Mouse (Mus musculus): ENCODE data around the gene S1pr4.

S1pr4 gene

DNA sequence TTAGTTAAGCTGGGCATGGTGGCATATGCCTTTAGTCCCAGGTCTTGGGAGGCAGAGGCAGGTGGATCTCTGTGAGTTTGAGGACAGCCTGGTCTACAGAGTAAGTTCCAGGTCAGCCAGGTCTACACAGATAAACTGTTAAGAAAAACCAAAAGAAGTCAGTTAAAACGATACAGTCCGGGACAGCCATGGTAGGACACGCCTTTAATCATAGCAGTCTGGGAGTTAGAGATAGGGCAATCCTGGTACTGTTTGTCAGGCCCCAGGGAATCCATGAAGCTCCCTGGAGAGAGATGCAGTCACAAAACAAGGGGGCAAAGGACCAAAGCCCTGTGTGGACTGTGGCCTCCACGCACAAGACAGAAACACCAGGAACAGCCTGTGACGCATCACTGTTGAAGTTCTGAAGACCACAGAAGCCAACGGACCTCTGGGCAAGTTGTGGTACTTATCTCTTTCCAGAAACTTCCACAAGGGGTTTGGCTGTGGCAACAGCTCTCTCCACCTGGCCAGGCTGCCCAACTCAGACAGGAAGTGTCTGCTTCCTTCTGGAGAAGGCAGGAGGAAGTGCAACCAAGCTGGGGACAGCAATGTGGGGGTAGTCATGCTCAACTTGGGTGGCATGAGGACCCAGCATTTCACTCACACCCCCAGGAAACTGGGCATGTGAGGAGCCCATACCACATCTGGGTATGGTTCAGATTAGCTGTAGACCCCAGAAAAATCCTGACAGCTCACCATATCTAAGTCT lies 19.5 kb upstream of the S1pr4 start:
- DNase-seq (ENCODE audit: low spot score) = no peak

DNA sequence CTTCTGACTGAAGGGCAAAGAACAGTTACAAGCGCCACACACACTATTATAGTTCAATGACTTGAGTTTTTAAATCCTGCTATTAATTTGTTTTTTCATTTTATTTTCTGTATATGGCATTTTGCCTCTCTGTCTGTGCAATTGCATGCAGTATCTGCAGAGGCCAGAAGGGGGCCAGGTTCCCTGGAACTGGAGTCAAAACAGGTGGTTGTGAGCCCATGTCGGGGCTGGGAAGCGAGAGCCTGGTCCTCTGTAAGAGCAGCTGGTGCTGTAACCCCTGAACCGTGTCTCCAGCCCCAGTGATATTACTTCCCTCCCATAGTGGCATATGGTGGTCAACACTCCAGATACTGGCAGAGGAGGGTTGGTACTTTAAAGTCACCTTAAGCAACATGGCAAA lies 18.6 kb upstream of the S1pr4 start:
- peak; percentile 71 for DNase-seq (ENCODE audit: low spot score)

DNA sequence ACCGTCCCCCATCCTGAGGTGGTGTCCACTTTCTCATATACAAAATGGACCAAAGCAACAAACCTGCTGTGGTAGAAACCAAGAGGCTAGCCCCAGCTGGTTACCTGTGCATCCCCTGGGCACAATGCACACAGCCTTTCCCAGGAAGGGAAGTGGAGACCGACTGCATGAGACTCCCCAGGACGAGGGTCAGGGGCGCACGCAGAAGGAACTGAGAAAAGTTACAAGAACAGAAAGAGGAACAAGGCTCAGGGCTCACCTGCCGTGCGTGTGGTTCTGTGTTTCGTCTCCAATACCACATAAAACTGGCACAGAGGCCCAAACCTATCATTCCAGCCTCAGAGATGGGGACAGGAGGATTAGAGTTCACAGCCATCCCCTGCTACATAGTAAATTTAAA lies 17.3 kb upstream of the S1pr4 start:
- DNase-seq (ENCODE audit: low spot score) = no peak

DNA sequence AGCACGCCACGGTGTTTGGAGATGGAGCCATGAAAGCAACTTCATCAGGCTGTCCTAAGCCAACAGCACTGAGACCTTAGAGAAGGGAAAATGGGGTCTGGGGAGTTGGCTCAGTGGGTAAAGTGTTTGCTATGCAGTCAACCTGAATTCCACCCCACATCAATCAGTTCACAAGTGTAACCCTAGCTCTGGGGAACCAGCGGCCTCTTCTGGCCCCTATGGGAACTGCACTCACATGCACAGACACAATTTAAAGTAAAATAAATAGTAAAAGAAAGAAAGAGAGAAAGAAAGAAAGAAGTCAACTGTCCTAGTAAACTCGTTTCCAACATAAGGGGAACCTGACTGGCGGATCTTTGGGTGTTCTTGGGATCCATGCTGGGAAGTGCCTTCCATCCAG lies 13.9 kb upstream of the S1pr4 start:
- DNase-seq (ENCODE audit: low spot score) = no peak

DNA sequence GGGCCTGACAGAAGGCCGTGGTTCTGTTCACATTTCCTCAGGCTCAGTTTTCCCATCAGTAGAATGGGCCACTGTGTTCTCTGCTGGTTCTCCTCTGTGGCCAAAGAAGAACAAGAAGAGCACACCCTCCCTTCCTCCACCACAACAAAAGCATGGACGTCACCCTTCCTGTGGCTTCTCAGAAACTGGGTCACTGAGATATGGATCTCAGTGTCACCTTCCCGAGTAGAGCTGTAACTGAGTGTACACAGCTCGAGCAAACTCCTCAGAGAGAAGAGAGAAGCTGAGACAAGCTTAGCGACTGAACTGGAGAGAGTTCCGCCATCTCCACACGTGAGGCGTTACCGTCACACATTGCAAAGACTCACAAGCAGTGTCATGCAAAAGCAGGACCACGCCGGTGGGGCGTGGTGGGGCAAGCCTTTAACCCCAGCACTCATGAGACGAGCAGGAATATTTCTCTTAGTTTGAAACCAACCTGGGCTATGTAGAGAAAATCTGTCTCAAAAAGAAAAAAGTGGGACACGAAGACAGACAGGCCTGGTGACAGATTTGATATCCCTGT lies 10.4 kb upstream of the S1pr4 start:
- DNase-seq (ENCODE audit: low spot score) = no peak

DNA sequence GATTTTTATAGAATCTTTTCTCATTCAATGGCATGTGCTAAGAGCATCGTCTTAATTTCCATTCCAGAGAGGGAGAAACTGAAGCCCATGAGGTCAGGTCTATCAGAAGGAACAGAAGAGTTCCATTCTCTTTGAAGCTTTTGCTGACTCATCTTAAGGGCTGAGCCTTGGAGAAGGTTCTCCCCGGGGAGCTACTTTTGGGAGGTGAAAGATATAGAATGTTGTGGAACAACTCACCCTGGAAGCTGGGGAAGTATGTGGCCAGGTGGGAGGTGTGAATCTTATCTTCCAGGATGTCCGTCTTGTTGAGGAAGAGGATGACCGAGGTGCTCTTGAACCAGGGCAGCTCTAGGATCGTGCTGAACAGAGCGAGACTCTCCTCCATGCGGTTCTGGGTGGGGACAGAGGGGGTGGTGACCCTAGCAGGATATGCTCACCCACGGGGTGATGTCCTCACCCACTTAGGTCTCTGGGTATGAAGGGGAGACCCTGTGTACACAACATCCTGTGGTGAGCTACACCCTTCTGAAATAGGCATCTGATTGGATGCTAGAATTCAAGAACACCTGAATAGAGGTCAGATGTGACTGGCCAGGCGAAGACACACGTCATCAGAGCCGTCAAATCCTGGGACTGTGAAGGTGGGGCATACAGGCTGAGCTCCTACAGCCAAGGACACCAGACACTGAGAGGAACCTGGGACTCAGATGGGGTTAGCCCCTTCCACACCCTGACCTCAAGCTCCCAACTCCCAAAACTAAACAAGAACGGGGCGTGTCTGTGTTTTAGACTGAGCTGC lies 8.0 kb upstream of the S1pr4 start:
- DNase-seq (ENCODE audit: low spot score) = no peak

DNA sequence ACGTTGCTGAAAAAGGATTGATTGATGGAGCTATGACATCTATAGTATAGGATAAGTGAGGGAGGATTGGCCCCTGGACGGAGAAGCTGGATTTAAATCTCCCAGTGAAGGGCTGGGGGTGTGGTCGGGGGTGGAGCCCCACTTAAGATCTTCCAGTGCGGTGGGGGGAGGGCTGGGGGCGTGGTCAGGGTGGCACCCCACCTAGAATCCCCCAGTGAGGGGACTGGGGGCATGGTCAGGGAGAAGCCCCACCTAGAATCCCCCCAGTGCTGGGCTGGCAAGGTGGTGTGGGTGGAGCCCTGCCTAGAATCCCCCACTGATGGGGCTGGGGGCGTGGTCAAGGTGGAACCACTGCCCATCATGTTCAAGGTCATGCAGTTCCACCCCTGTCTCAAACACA lies 7.2 kb upstream of the S1pr4 start:
- no peak for DNase-seq (ENCODE audit: low spot score)

DNA sequence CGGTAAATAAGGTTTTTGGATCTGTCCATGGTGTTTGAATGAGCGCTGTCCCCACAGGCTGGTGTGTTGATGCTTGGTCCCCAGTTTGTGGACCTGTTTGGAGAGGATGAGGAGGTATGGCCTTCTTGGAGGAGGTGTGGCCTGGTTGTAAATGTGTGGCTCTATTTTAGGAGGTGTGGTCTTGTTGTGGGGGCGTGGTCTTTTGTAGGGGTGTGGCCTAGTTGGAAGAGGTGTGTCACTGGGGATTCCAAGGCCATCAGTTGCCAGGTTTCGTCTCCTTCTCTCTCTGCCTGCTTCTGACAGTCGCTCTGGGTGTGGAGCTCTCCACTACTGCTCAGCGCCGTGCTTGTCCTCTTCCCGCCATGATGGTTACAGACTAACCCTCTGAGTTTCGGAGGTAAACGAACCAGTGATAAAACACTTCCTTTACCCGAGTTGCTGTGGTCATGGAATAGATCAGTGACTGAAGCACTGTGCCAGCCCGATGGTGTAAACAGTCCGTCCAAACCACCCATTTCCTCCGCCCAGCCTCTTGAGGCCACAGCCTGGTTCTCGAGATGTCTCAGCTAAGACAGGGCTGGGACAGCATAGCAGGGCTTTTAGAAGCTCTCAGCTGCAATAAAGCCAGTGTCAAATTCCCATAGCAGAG lies 5.2 kb upstream of the S1pr4 start:
- no peak for DNase-seq (ENCODE audit: low spot score)

DNA sequence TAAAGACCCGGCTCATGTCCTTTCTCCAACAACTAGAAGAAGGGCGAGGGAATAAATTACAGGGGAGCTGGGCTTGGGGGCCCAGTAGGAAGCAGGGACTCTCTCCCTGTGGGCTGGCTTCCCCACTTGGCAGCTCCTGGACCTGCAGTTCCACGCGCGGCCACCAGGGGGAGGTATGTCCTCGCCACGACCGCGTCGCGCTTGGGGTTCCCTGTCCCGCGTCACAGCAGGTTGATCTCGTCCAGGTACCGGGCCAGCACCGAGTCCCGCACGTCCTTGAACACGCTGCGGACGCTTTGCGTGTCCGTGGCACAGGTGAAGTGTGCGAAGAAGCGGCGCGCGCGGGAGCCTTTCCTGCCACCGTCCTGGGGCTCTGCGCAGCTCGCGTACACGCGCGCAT lies 2.7 kb upstream of the S1pr4 start:
- DNase-seq (ENCODE audit: low spot score) = peak; percentile 48

DNA sequence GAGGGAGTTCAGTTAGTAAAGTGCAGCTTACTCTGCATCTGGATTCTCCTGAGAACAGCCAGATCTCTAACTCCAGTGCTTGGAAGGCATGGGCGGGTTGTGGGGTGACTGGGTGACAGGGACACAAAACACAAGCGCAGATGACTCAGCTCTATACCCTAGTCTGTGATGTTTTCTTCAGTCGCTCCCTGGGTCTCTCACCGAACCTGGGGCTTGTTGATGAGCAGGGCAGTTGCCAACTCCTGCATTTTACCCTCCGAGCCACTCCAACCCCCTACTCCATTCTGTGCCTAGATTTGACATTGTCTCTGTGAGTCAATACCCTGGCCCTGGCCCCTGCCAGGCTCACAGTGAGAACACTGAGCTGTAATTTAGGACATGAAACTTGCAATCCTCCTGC lies 1.9 kb upstream of the S1pr4 start:
- DNase-seq (ENCODE audit: low spot score) = no peak

DNA sequence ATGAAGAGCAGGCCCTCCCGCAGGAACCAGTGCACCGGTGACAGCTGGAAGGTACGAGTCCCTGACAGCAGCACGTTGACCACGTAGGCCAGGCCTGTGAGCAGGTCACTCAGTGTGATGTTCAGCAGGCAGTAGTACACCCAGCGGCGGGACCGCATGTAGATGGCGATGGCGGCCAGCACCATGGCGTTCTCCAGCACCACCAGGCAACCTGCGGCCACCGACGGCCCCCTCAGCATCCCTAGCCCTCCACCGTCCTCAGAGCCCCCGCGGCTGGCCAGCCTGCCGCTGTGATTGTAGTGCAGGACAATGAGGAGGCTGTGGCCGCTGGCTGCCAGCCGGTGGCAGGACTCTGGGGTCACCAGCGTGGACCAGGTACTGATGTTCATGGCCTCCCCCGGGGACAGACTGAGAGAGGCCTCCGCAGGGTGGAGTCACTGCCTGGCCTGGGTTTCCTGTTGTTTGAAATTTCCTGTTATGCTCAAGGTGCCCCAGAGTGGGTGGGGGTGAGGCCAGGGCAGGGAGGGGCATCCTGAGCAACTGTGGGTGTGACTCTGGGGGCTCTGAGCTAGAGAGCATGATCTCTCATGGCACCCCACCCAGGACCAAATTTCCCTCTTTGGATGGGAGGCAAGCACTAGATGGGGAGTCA lies 556 bp downstream of the S1pr4 start:
- no peak for DNase-seq (ENCODE audit: low spot score)

DNA sequence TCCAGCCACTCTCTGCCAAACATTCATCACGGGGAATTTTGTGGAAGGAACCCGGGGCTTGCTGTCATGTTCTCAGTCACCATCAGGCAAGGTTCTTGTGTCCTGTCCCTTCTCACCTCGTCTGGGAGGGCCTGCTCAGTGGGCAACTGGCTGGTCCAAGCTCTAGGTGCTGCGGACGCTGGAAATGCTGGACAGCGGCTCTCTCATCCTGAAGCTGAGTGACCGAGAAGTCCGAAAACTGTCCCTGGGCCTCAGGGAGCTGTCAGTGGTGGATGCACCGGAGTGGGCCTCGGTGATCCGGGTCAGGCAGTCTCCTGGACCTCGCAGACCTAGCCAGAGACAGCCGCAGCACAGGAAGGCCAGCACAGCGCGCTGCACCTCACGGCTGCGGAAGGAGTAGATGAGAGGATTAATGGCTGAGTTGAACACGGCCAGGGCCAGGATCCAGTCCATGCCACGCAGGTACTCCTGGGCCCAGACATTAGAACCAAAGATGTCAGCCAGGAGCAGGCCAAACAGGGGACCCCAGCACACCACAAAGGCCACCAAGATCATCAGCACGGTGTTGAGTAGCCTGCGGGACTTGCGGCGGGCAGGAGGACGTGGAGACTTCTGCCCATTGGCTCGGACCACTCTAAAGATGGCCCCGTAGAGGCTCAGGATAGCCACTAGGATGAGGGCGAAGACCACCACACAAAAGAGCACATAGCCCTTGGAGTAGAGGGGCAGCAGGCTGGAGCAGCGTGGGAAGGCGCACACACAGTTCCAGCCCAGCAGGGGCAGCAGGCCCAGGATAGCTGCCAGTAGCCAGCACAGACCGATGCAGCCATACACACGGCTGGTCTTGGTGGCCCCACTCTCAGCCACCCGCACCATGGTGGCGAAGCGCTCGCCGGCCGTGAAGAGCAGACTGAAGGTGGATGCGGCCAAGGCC lies 1.3 kb downstream of the S1pr4 start:
- no peak for DNase-seq (ENCODE audit: low spot score)

DNA sequence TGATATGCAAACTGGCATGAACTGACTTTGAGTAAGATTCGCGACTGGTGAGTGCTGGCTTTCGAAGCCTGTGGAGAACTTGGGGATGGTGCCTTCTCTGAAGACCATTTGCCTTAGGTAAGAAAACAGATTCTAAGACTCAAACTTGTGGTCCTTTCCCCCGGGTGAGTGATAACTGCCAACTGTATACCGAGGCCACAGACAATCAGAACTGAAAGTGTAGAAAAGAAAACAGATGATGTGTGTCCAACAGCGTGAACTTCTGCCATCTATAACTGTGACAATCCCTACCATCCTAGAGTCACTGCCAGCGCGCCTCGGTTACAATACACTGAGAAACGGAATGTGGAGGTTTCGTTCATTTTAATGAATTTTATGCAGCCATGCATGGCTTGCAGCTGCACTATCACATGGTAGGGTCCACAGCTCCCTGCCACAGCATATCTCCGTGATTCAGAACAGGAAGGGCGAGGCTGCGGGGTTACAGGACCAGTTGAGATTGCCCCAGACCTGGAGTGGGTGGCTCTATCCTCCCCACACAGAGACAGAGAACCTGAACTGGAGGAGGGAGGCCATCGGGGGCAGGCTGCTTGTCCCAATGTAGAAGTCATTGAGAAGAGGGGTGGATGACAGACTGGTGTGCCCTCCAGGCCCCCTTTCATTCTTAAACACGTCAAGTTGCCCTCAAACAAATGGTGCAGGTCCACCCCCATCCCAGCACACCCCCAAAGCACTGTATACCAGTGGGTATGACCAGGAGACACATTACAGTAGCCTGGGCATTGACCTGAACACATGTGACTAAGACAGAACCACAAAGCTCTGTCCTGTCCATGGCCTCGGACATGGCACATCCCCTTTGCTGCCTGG lies 2.3 kb downstream of the S1pr4 start:
- DNase-seq (ENCODE audit: low spot score) = no peak

DNA sequence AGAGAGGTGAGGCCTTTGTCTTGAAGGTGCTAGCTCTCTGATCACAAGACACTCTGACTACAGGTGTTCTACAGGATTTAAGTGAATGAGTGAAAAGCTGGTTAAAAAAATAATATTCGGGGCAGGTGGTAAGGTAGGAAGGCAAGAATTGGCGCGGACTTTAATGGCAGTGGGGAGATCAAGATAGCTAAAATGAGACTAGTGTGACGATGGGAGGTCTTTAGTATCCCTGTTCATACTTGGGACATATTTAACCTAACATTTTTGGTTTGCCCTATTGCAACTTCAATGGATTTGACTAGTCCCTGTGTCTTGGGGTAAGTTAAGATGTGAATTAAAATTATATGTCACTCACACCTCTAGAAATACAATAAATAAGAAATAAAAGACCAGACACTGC lies 3.0 kb downstream of the S1pr4 start:
- no peak for DNase-seq (ENCODE audit: low spot score)

DNA sequence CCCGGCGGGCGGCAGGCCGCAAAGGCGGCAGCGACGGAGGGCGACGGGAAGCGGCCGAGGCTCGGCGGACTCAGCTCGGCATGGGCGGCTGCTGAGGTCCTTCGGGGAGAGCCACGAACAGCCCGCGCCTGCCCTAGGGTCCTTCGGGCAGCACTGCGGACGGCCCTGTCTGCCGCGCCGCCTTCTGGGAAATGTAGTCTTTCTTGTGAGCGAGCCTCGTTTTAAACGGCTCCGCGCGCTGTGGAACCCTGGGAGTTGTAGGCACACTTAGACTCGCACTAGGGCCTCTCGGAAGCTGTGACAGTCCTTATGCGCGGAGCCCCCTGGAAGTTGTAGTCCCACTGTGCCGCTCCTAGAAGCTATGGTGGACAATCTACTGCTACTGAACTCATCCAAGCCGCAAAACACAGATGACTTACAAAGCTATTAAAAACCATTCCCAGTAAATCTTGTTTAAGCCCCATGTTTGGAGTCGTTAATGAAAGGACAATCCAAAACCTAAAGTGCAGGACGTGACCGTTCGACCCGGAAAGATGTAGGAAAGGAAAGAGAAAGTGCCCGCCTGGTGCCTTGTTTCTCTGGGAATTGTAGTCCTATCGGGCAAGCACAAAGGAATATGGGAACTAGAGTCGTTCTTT lies 3.5 kb downstream of the S1pr4 start, which contains the start of gene Ncln:
TSS of gene Ncln (minus strand) at position 129 of the 638 bp plus-strand sequence.
- DNase-seq (ENCODE audit: low spot score) = peak; percentile 98

DNA sequence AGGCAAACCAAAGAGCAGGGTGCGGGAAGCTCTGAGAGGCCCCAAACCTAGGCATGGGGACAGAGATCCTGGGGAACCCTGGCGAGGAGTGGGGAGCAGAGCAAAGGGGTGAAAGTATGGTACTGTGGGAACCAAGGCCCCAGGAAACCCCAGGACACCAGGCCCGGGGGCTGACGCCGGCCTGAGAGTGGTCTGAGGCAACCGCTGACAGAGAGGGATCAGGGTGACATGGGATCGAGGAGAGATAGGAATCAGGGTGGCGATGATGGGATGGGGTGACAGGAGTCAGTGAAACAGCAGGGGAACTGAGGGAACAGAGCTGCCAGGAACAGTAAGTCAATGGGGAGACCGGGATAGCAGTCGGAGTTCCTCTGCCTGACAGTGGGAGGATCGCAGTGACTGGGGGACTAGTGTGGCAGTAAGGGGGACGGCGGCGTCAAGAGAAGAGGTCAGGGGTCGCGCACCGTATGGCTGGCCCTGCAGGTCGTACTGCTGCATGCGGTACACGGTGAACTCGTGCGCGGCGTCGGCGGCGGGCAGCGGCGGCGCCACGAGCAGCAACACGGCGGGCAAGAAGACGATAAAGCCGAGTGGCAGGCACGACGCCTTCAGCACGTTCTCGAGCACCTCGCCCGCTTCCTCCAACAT lies 4.2 kb downstream of the S1pr4 start:
- DNase-seq (ENCODE audit: low spot score) = no peak

DNA sequence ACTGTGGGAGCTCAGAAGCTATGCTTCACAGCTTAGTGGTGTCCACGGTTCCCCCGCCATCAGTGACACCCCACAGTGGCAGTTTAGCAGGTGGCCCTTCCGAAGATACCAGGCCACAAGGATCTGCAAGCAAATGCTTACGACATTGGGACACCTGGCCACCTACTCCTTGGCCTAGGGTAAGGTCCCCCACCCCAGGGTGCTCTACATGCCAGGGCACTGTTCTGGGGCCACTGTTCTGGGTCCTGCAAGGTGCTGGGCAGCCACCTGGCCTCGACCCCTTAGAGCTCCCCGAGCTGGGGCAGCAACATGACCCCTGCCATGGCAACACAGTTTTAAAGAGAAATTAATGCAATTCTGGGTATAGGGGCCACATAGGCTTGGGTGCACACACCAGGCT lies 4.8 kb downstream of the S1pr4 start:
- no peak for DNase-seq (ENCODE audit: low spot score)

DNA sequence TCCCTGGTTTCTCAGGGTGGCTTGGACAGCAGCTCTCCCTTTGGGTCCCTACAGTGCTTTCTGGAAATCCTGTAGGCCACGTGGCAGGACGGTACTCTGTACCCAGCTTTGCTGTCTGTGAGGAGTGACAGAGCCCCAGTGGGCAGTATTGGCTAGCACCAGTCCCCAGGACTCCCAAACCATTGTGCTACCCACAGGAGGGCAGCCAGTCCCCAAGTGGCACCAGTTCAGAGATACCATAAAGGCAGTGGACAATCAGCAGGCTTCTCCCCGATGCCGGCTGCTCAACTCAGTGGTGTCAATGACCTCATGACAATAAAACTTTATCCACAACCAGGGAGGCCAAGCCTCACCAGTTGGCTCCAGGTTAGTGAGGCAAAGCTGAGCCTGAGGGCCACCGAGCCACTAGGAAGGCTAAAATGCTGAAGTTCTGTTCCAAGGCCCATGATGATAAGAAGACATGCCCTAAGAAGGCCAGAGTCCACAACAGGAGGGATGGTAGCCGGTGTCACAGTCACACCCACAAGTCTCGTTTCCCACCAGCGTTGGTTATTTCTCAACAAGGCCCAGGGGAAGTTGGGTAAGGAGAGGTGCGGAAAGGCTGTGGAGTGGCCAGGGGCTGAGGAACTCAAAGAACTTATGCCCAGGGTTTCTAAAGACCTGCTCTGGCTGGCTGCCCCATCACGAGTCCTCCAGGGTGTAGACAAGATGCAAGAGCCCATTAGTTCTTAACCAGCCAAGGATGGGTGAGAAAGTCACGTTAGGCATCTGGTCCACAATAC lies 5.5 kb downstream of the S1pr4 start:
- no peak for DNase-seq (ENCODE audit: low spot score)

Measured in adipocyte (in vitro differentiated cells).